Comparison of ENCODE assay signal across 15 mouse cellular contexts in the genomic region with DNA sequence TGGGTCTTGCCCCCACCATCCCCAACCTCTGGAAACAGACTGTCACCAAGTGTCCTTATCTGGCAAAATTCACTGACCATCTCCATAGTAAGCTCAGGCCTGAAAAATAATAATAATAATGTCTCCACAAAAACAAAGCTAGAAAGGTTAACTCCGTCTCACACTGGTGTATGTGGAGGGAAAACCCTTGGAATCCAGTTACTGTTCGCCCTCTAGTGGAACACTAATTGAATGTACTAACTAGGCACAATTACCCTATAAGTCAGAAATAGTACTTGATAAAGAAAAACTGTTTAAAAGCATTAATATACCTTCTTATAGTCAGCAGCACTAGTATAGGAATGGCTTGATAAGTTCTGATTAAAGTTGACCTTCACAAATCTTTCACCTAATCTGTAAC. TPM values are rescaled to one million over a fixed set of nuclear protein-coding genes. Genes with fewer than 3 reads are reported as not detected.
DNase-seq lines count a peak whose midpoint lies in the region; ATAC-seq and TF ChIP-seq lines count a peak whose summit lies in the region.
"Had no signal": no experiment of that assay in that cellular context is flagged by ENCODE, and none has a peak within 500 bp of the region (broad histone marks: within the 10 kb centered on the region; RNA-seq: fewer than 3 reads in every experiment).

No protein-coding gene starts in this region.

- H3K4me2 ChIP-seq in lung, embryonic 14.5 days, result no peak overlapping the region
- H3K4me2 ChIP-seq in neural tube, embryonic 15.5 days, result no peak overlapping the region
- H3K4me2 ChIP-seq: limb, embryonic 15.5 days had no signal

- peak; percentile 45 for TF ChIP-seq CTCF in lung, embryonic 14.5 days (IDR thresholded peaks at IDR 0.05; ENCODE audit: low read depth)

- no peak overlapping the region for H3K27ac ChIP-seq in heart, embryonic 10.5 days
- no peak overlapping the region for H3K27ac ChIP-seq in lung, embryonic 14.5 days (ENCODE audit: low read depth)
- no peak overlapping the region for H3K27ac ChIP-seq in neural tube, embryonic 15.5 days (replicated peaks)
- H3K27ac ChIP-seq: limb, embryonic 15.5 days had no signal

- H3K36me3 ChIP-seq in heart, embryonic 10.5 days, result no peaks in the 10 kb centered on the region
- H3K36me3 ChIP-seq in lung, embryonic 14.5 days (ENCODE audit: insufficient read depth), result no peaks in the 10 kb centered on the region
- H3K36me3 ChIP-seq in neural tube, embryonic 15.5 days, result no peaks in the 10 kb centered on the region
- H3K36me3 ChIP-seq: limb, embryonic 15.5 days had no signal

- H3K27me3 ChIP-seq in heart, embryonic 10.5 days (ENCODE audit: insufficient read depth, poor library complexity, severe bottlenecking), result no peaks in the 10 kb centered on the region
- H3K27me3 ChIP-seq in lung, embryonic 14.5 days (ENCODE audit: insufficient read depth, low read length), result no peaks in the 10 kb centered on the region
- no peaks in the 10 kb centered on the region for H3K27me3 ChIP-seq in neural tube, embryonic 15.5 days (replicated peaks)
- H3K27me3 ChIP-seq: limb, embryonic 15.5 days had no signal

- DNase-seq in heart, embryonic 10.5 days (ENCODE audit: low spot score), result peak; percentile 14
- DNase-seq in heart, adult 11 months, result no peak
- DNase-seq in lung, embryonic 14.5 days, result peak; percentile 73
- no peak for DNase-seq in lung, postnatal 10 days
- peak; percentile 24 for DNase-seq in brain, adult 2 months (ENCODE audit: low read depth, low spot score)
- DNase-seq in retina, postnatal 1 day, result peak; percentile 35
- no peak for DNase-seq in thymus, adult 18-20 months
- DNase-seq: gastrocnemius, postnatal 36 days; heart, postnatal 14 days; right cerebral cortex, adult 18-20 months; thymus, postnatal 4 days had no signal

- H3K9ac ChIP-seq in lung, embryonic 14.5 days, result no peak overlapping the region
- no peak overlapping the region for H3K9ac ChIP-seq in neural tube, embryonic 15.5 days (replicated peaks)
- H3K9ac ChIP-seq: limb, embryonic 15.5 days had no signal

- H3K4me3 ChIP-seq in heart, embryonic 10.5 days, result no peak overlapping the region
- no peak overlapping the region for H3K4me3 ChIP-seq in lung, embryonic 14.5 days (ENCODE audit: low read depth, low read length)
- H3K4me3 ChIP-seq in neural tube, embryonic 15.5 days (replicated peaks), result no peak overlapping the region
- H3K4me3 ChIP-seq: limb, embryonic 15.5 days had no signal

- WGBS in heart, embryonic 10.5 days, result 6% methylated on average over 2 of the region's 2 CpGs
- 9% methylated on average over 2 of the region's 2 CpGs for WGBS in lung, embryonic 14.5 days
- WGBS in neural tube, embryonic 15.5 days, result 13% methylated on average over 2 of the region's 2 CpGs

- no peaks in the 10 kb centered on the region; the same call in 1 of the 2 replicates for H3K4me1 ChIP-seq in heart, embryonic 10.5 days
- no peaks in the 10 kb centered on the region; the same call in 1 of the 2 replicates for H3K4me1 ChIP-seq in lung, embryonic 14.5 days (ENCODE audit: insufficient read depth)
- H3K4me1 ChIP-seq in neural tube, embryonic 15.5 days, result peaks cover 13% of the 10 kb centered on the region

- no peak for ATAC-seq in lung, embryonic 14.5 days (ENCODE audit: insufficient read depth)
- ATAC-seq in neural tube, embryonic 15.5 days (ENCODE audit: low FRiP score), result no peak

- H3K9me3 ChIP-seq in heart, embryonic 10.5 days, result no peaks in the 10 kb centered on the region
- H3K9me3 ChIP-seq in lung, embryonic 14.5 days (ENCODE audit: low read depth, low read length), result no peaks in the 10 kb centered on the region
- H3K9me3 ChIP-seq in neural tube, embryonic 15.5 days (replicated peaks), result no peaks in the 10 kb centered on the region
- H3K9me3 ChIP-seq: limb, embryonic 15.5 days had no signal

RNA-seq across cellular contexts. Expression of a gene that starts 2.8 kb away (rescaled TPM):
- 59.8 and 64.1 TPM in 2 replicates for polyA plus RNA-seq in heart, embryonic 10.5 days (2016; fragmentation: Nextera tagmentation; extraction: Ambion mirVana)
- polyA plus RNA-seq in lung, embryonic 14.5 days (2014; fragmentation: Nextera tagmentation; extraction: Ambion mirVana), result 68.3 and 68.6 TPM in 2 replicates
- 114 and 119 TPM in 2 replicates for polyA plus RNA-seq in neural tube, embryonic 15.5 days (2015; fragmentation: Nextera tagmentation; extraction: Ambion mirVana)

RNA-seq across cellular contexts. Expression of a gene that starts 19.4 kb away (rescaled TPM):
- polyA plus RNA-seq in heart, embryonic 10.5 days (2016; fragmentation: Nextera tagmentation; extraction: Ambion mirVana), result not detected in 2 replicates
- not detected in 2 replicates for polyA plus RNA-seq in lung, embryonic 14.5 days (2014; fragmentation: Nextera tagmentation; extraction: Ambion mirVana)
- polyA plus RNA-seq in neural tube, embryonic 15.5 days (2015; fragmentation: Nextera tagmentation; extraction: Ambion mirVana), result not detected in 2 replicates
- polyA plus RNA-seq: kidney, embryonic 14.5 days; limb, embryonic 15.5 days; neural tube, embryonic 11.5 days had no signal

RNA-seq across cellular contexts. Expression of a gene that starts 19.5 kb away (rescaled TPM):
- polyA plus RNA-seq in heart, embryonic 10.5 days (2016; fragmentation: Nextera tagmentation; extraction: Ambion mirVana), result 46.1 and 50.0 TPM in 2 replicates
- polyA plus RNA-seq in lung, embryonic 14.5 days (2014; fragmentation: Nextera tagmentation; extraction: Ambion mirVana), result 71.0 and 74.7 TPM in 2 replicates
- polyA plus RNA-seq in neural tube, embryonic 15.5 days (2015; fragmentation: Nextera tagmentation; extraction: Ambion mirVana), result 43.6 and 48.7 TPM in 2 replicates

RNA-seq across cellular contexts. Expression of a gene that starts 43.3 kb away (rescaled TPM):
- not detected in 2 replicates for polyA plus RNA-seq in heart, embryonic 10.5 days (2016; fragmentation: Nextera tagmentation; extraction: Ambion mirVana)
- polyA plus RNA-seq in lung, embryonic 14.5 days (2014; fragmentation: Nextera tagmentation; extraction: Ambion mirVana), result not detected in 2 replicates
- not detected in 2 replicates for polyA plus RNA-seq in neural tube, embryonic 15.5 days (2015; fragmentation: Nextera tagmentation; extraction: Ambion mirVana)
- polyA plus RNA-seq: kidney, embryonic 14.5 days; limb, embryonic 15.5 days; neural tube, embryonic 11.5 days had no signal

Comparison
In these comparisons a context has a peak if more than half of its experiments do, and no peak if none do; other contexts are left out.
1. DNase-seq: peak in heart, embryonic 10.5 days (single experiment), lung, embryonic 14.5 days (single experiment), brain, adult 2 months (single experiment) and retina, postnatal 1 day (single experiment); none in heart, adult 11 months (single experiment), lung, postnatal 10 days (single experiment) and thymus, adult 18-20 months (0 of 2).